Mouse (Mus musculus): ENCODE measurements at regions not wholly inside any gene's neighbourhood (a gene's known extent, or its start where the extent isn't known, plus 50 kb on each side); places are given as distances from the start of the nearest gene placed in this dataset.

DNA sequence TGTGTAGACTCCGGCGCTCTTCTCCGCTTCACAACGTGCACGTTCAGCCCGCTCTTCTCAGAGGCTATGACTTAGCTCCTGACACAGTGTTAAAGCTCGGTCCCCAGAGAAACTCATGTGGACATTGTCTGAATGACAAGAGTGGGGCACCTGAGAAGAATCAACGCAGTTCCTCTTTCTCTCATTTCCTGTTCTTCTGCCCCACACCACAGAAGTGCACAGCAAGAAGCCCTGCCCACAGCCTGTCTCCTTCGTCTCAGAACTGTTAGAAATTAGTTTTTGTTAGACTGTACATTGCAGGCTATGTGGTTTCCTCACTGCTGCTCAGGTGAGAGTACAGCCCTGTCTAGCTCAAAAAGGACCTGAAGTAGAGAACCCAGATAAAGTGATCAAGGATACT is 94.1 kb upstream of the Nsun2 start:
- no peak for DNase-seq

DNA sequence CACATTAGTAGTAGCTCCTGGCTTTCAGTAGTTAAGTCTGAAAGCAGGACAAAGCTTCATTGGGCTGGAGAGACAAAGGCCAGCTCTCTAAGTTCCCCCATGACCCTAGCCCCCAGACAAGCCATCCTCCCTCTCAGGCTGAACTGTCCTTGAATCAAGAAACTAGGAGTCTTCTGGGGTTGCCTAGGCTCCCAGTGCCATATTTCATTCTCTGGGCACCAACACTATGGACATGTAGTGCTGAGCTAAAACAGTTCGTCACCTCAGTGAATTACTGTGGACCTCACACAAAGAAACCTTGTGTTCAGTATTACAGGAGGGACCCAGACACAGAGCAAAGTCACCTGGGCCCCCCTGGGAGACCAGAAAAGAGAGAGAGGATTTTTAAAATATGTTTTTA is 91.7 kb upstream of the Nsun2 start:
- DNase-seq, result no peak

DNA sequence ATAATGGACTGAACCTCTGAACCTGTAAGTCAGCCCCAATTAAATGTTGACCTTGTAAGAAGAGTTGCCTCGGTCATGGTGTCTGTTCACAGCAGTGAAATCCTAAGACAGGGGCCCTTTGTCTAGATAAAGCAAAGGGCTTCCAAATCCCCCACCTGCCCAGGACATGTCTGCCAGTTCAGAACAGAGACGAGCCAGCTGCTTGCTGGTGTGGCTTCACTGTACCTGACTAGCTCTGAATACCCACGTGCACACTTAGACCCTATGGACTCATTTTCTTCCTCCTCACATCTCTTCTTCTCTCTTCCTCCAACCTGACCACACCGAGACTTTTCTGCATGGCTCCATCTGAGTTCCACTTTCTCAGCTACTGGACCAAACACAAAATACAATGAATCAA is 87.9 kb upstream of the Nsun2 start:
- DNase-seq, result no peak

All from layer of hippocampus, adult 9-11 months (tissue).